Mouse (Mus musculus): ENCODE data around the gene Zswim3. TPM values are rescaled to one million over a fixed set of nuclear protein-coding genes. Genes with fewer than 3 reads are reported as not detected.

The Zswim3 gene
- total RNA-seq (2021) (1 to 10 TPM; 3.5 to 5.7 TPM), polyA plus RNA-seq (2012; rRNA removed) (2.3 and 2.5 TPM in 2 replicates)
- long read RNA-seq, transcript Zswim3-201 (2 exons, 2,708 nt), result major isoform, 7 of 9 reads
- long read RNA-seq, partial matches to known transcripts, result 0 of 9 reads
- long read RNA-seq, other reads (novel, unspliced or antisense), result 2 of 9 reads

DNA sequence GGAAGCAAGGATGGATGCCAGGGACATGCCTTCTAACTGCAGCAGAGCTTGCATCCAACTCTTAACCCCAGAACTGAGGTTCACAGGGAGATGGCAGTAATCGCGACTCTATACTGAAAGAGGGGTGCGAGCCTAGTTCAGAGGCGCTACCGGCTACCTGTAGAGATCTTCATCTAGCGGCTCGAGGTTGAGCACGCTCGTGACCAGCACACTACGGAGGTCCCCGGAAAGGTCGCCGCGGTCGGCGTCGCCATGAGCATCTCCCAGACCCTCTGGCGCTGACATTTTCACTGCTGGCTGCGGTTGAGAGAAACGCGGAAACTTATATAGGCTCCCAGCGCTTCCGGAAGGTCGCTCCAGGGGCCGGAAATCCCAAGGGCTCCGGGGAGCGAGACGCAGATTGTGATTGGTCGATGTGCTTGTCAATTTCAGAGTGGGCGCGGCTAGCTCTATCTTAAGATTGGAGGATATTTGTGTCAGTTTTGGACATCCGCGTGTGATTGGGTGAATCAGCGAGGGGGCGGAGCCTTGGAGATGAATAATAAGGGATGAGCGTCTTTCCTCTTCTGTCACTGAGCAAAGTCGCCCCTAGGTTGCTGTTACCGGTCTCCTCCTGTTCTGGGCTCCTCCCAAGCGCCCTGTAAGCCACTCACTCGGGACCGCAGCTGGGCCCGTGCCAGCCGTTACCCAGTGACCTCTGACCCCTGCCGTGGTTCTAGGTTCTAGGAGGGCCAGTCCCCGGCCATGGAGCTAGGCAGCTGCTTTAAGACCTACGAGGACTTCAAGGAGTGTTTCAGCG lies at the start of gene Zswim3, which contains the start of gene Acot8:
Gene Zswim3, plus strand, starts transcription at position 566 of the 799 bp plus-strand sequence.
Gene Acot8, minus strand, starts transcription at position 350 of the 799 bp plus-strand sequence.
- DNase-seq, result peak; percentile 98

DNA sequence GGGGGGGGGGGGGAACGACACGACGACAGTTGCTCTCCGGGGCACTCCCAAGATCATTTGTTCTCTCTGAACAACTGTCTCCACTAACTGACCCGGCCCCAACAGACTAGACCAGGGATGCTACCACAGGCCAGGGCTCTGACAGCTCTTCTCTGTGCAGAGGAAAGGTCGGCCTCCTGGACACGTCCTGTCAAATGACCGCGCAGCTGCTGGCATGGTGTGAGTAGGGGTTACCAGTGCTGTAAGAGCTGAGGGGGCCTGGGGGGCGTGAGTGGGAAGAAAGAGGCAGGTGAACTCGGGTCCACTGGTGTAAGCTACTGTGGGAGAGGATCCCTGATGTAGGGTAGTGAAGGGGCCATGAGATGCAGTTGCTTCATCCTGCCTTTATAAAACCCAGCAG lies 47.1 kb upstream of the Zswim3 start:
- DNase-seq, result no peak

GRCm38 (mm10) chr2:164758692-164759091 lies 46.2 kb upstream of the Zswim3 start:
- DNase-seq, result no peak

DNA sequence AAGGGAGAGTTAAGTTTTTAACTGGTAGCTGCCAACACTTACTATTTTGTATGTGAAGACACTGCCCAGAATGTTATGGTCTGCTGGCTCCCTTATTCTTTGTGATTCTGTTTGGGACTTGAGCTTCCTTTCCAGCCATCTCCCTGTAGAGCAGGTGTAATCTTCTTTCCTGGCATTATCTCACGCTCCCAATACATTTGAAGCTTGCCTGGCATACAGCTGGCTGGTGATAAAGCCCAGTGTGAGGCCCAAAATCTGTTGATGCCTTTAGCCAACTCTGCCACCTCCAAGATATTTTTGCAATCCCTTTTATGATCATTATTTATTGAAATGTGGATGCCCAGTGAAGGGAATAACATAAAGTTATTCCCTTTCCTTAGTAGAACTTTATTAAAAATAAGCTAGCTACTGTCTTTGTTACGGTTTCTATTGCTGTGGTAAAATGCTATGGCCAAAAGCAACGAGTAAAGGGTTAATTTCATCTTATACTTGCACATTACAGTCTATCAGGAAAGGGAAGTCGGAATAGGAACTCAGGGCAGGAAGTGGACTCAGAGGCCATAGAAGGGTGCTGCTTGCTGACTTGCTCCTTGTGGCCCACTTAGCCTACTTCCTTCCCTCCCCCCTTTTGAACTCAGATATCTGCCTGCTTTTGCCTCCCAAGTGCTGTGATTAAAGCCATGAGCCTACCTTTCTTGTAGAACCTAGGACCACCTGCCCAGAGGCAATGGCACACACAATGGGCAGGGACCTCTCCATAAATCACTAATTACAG lies 44.7 kb upstream of the Zswim3 start:
- no peak for DNase-seq

DNA sequence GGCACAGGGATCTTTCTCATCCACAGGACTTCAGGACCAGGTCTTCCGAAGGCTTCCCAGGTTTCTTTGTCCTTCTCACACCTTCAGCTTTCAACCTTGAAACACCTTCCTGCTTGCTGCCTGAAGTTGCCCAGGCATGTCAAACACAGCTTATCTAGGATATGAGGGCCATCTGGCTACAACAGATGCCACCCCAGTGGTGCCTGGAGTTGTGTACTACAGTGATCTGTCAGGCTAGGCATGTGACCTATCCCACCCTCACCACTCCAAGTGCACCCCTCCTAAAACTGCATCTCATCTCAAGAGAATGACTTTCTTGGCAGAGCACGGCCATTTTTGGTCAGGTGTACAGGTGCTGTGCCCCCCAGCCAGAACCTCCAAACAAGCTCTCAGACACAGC lies 43.4 kb upstream of the Zswim3 start:
- DNase-seq, result no peak

GRCm38 (mm10) chr2:164761971-164762370 lies 42.9 kb upstream of the Zswim3 start:
- no peak for DNase-seq

DNA sequence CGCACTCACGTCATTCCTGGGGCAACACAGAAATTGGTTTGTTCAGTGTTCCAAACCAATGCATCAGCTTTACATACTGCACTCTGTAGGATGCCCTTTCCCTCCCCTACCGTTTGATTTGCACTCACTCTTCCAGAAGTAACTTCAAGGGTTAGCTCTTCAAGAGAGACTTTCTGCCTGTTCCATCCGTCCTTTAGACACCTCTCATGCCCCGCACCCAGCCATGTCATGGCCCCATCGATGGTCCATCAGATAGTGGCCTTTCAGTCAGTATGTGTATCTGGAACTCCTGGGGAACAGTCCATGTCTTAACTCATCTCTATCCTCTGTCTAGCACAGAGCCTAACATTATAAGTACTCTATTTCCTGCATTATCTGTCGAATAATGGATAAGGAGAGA lies 42.3 kb upstream of the Zswim3 start:
- DNase-seq, result no peak

GRCm38 (mm10) chr2:164765841-164766240 lies 39.1 kb upstream of the Zswim3 start:
- no peak for DNase-seq

GRCm38 (mm10) chr2:164767812-164768540 lies 36.9 kb upstream of the Zswim3 start:
- peak; percentile 52 for DNase-seq

DNA sequence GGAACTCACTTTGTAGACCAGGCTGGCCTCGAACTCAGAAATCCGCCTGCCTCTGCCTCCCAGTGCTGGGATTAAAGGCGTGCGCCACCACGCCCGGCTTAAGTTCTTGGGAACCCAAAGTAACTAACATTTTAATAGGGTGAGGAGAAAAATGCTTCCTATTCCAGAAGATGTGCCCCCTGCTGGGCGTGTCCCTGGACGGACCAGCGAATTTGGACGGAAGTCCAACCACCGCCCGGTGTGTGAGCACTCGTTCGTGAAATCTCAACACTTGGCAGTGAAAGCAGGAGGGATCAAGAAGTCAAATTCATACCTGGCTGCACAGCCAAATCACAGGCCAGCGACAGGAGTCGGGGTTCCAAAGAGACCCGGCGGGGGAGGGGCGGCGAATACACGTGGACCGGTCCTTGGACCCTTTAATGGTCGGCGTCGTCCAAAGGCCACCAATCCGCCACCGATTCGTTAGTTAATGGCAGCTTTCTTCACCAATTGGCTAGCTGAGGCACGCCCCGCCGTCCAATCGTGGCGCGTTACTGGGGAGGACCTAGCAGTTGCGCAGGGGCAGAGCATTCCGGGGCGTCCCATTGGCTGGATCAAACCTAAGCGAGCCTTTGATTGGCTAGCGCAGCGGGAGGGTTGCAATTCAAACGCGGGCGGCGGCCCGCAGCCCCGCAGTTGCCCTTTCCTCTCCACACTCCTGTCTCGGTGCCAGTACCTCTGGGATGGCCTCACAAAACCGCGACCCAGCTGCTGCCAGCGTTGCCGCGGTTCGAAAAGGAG lies 35.5 kb upstream of the Zswim3 start, which contains the start of gene Ube2c:
Gene Ube2c, plus strand, starts transcription at position 641 of the 780 bp plus-strand sequence.
- DNase-seq, result peak; percentile 99

DNA sequence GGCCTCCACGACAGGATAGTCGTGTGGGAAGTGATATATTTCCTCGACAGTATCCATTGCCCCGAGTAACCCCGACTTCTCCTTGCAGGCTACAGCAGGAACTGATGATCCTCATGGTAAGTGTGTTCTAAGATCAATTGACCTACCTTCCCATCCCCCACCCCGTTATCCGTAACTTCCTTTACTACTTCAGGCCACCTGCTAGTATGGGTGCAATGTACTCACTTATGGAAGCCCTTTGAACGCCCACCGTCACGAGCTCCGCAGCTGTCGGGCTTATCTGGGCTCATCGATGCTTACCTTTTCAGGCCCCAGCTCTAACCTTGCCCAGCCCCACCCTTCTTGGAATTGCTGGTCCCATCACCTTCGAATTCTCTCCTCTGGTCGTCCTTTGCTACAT lies 34.6 kb upstream of the Zswim3 start:
- DNase-seq, result no peak

DNA sequence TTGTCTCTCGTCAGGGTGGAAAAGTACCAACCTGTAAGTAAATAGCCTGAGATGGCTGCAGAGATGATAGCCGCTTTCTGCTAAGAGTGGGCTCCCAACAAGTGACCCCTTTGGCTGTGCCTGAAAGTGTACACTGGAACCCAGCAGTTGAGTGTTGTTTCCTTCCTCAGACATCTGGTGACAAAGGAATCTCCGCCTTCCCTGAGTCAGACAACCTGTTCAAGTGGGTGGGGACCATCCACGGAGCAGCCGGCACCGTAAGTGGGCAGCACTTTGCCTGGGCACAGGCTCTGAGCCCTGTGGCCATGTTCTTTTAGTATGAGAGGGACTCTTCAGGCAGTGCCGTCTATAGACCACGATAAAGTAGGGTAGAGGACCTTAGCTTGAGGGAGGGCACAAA lies 33.8 kb upstream of the Zswim3 start:
- DNase-seq, result no peak

DNA sequence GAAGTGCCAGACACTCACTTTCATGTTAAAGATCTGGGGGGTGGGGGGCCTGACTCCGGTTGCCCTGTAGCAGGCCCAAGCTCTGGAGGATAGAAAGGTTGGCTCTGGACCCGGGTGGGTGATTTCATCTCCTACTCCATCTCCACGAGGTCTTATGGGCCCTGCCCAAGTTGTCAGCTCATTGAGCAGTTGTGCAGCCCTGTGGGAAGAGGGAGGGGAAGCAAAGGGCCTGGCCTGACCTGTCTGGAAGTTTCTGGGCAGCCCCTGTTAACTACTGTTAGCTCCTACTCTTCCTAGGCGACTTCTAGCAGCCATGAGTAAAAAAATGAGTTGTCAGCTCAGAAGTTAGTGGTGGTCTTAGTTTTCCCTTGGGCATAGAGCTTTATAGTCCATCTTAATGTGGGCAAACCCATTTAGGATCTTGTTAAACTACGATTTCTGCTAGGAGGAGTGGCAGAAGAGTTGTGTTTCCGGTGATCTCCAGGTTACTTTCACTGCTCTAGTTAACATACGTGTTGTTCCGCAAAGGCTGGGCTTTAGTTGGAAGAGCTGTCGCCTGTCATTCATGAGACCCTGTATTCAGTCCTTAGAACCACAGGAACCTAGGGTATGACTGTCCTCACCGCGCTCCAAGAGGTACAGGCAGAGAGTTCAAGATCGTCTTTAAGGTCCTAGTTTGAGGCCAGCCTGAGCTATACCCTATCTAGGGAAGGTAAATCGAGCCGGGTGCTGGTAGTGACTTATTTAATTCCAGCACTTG lies 31.5 kb upstream of the Zswim3 start:
- DNase-seq, result no peak

DNA sequence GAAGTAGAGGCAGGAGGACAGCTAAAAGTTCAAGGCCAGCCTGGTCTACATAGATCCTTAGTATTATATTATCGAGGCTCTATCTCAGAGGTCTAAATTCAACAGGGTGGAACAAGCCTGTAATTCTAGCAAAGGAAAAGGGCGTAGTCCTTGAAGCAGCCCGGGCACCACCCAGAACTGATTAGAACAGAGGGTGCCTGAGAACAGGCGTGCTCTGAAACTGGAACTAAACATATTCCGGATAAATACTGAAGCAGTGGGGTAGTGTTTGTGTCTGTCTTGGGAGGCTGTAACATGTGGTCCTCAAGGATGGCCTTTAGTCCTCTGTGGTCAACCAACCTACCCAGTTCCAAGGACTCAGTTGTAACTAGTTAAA lies 30.9 kb upstream of the Zswim3 start:
- no peak for DNase-seq

GRCm38 (mm10) chr2:164776130-164776529 lies 28.8 kb upstream of the Zswim3 start:
- no peak for DNase-seq

DNA sequence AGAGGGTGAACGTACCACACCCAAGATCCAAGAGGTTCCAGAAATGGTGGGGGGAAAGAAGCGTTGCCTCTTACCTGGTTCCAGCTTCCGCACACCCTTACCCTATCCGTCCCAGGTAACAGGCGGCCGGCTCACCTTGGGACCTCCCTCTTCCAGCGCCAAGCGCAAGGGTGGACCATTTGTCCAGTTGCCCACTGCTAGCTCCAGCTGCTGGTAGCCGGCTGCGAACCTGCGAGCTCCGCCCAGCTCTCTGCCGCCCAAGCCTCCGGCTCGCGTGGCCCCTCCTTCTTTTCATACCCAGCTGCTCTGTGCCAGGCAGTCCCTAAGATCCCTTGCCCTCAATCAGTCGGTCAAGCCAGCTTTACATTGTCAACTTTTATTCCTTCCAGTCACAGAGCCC lies 28.1 kb upstream of the Zswim3 start:
- no peak for DNase-seq

- DNase-seq, result no peak
Measured at GRCm38 (mm10) chr2:164777246-164778014, 27.5 kb upstream of the Zswim3 start.

GRCm38 (mm10) chr2:164778015-164778287 lies 26.9 kb upstream of the Zswim3 start:
- no peak for DNase-seq

DNA sequence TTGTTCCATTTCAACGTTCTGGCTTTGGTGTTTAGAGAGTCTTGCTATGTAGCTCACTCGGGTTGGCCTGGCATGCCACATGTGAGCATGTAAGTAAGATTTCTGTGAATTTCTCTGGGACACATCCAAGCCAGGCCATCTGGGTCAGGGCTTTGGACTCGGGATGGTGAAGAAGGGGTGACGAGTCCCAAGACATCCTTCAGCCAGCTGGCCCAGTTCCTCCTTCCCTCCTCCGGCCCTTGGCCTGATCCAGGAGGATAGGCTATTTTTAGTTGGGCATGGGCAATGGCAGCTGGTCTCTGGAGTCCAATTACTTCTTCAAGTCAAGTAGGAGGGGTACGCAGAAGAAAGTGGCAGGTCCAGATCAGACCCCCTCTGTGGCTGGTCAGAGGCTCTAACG lies 26.1 kb upstream of the Zswim3 start:
- DNase-seq, result no peak

DNA sequence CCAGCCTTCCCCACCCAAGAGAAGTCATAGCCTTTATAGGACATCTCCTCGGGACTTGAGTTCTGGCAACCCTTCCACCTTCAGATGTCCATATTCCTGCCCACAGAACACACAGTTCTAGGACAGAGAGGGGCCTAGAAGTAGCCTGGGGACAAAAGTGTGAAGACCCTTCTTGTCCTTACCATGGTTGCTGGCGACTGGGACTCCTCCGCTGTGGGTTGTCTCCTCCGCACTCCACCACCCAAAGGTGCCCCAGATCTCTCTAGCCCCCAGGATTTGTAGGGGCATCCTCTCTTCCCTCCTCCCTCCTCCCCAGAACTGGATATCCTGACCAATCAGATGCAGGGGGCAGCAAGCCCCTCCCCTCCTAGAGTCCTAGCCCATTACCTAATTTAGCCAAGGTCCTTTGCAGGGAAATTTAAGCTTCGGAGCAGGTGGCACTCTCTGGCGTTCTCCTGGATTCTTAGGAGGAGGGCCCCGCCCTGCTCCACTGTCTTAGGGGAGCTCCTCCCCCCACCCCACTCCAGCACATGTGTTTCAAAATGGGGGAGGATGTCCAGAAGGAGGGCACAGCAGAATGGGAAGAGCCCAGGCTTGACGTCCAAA lies 25.3 kb upstream of the Zswim3 start, which contains the start of gene Tnnc2:
Gene Tnnc2, minus strand, starts transcription at position 487 of the 606 bp plus-strand sequence.
- DNase-seq, result no peak

Measured in adrenal gland, adult 2 months (tissue).